Mouse (Mus musculus) hindbrain, embryonic 14.5 days (tissue): ENCODE measurements around the gene Ctnna3. TPM values are rescaled to one million over a fixed set of nuclear protein-coding genes. Genes with fewer than 3 reads are reported as not detected.

Experiments
- ATAC-seq: fragments of 200-750 bp; cut with Nextera tagmentation; 2 replicates; pipeline ENCODE4 v1.8.0; 2017; ENCODE audit warnings: moderate number of reproducible peaks, mild to moderate bottlenecking, moderate TSS enrichment, moderate library complexity; ENCODE audit not compliant: low FRiP score
- DNase-seq: peaks from one replicate; pipeline ENCODE4 v3.0.0-alpha.2; 2015; ENCODE audit warnings: low spot score
- H3K27ac ChIP-seq: fragments of 300-500 bp; sonication (generic); 2 replicates; pipeline ENCODE4 v1.5.1; 2014; ENCODE audit warnings: mild to moderate bottlenecking, moderate library complexity
- H3K27me3 ChIP-seq: fragments of 300-500 bp; sonication (generic); 2 replicates; pipeline ENCODE4 v1.6.1; 2014; ENCODE audit warnings: mild to moderate bottlenecking, low read length, mixed read lengths; ENCODE audit not compliant: control insufficient read depth, insufficient read depth
- H3K36me3 ChIP-seq: fragments of 300-500 bp; sonication (generic); replicated peaks from 2 replicates; pipeline ENCODE4 v1.6.1; 2014; ENCODE audit not compliant: control insufficient read depth, insufficient read depth
- H3K4me1 ChIP-seq: fragments of 300-500 bp; sonication (generic); replicated peaks from 2 replicates; pipeline ENCODE4 v1.6.1; 2014; ENCODE audit warnings: antibody characterized with exemption, low read length, mixed read lengths; ENCODE audit not compliant: control insufficient read depth, insufficient read depth
- H3K4me2 ChIP-seq: fragments of 300-500 bp; sonication (generic); replicated peaks from 2 replicates; pipeline ENCODE4 v1.6.1; 2014; ENCODE audit warnings: mild to moderate bottlenecking, moderate library complexity
- H3K4me3 ChIP-seq: fragments of 300-500 bp; sonication (generic); replicated peaks from 2 replicates; pipeline ENCODE4 v1.5.1; 2014; ENCODE audit warnings: mild to moderate bottlenecking, low read length
- H3K9ac ChIP-seq: fragments of 300-500 bp; sonication (generic); 2 replicates; pipeline ENCODE4 v1.6.1; 2014
- H3K9me3 ChIP-seq: fragments of 300-500 bp; sonication (generic); 2 replicates; pipeline ENCODE4 v1.6.1; 2016; ENCODE audit warnings: low read length; ENCODE audit not compliant: control insufficient read depth
- WGBS: fragments of 180-500 bp; shearing (Covaris S2); extraction: QIAGEN DNeasy Blood & Tissue Kit; methylation state at CpG from one replicate; pipeline ENCODE4 v1.1.7; 2014; 5-methylcytosine and 5-hydroxymethylcytosine counted together
- polyA plus RNA-seq: library from polyadenylated mRNA; unstranded; fragments of >200 nt; fragmentation: Nextera tagmentation; extraction: Ambion mirVana; gene quantifications from 2 replicates; pipeline ENCODE4 v1.2.1, GENCODE M21; 2014

The Ctnna3 gene
- polyA plus RNA-seq, 1 experiment from 2014 or later = 4.1 TPM

GRCm38 (mm10) chr10:63805551-63805950 is 375.7 kb downstream of the Ctnna3 start:
- 90% methylated on average over 6 of the region's 6 CpGs for WGBS
- H3K9ac ChIP-seq = no peak overlapping the region
- H3K9me3 ChIP-seq = no peaks in the 10 kb centered on the region
- H3K27ac ChIP-seq = no peak overlapping the region
- H3K36me3 ChIP-seq = no peaks in the 10 kb centered on the region
- ATAC-seq = no peak
- no peak overlapping the region for H3K4me2 ChIP-seq
- no peak overlapping the region for H3K4me3 ChIP-seq
- H3K27me3 ChIP-seq = no peaks in the 10 kb centered on the region
- no peaks in the 10 kb centered on the region for H3K4me1 ChIP-seq
- DNase-seq = no peak

GRCm38 (mm10) chr10:63806254-63806653 is 376.4 kb downstream of the Ctnna3 start:
- WGBS = 90% methylated on average over 1 of the region's 1 CpGs
- Histone ChIP-seq H3K4me1 (no peaks in the 10 kb centered on the region), H3K9me3 (no peaks in the 10 kb centered on the region), H3K27me3 (no peaks in the 10 kb centered on the region), H3K27ac (no peak overlapping the region), H3K4me2 (no peak overlapping the region), H3K9ac (no peak overlapping the region), H3K36me3 (no peaks in the 10 kb centered on the region), H3K4me3 (no peak overlapping the region)
- DNase-seq (no peak), ATAC-seq (no peak)

GRCm38 (mm10) chr10:63810043-63810617 is 380.2 kb downstream of the Ctnna3 start:
- no peak overlapping the region for H3K4me3 ChIP-seq
- H3K27ac ChIP-seq = no peak overlapping the region
- DNase-seq (no peak), ATAC-seq (no peak)
- no peaks in the 10 kb centered on the region for H3K4me1 ChIP-seq
- no peak overlapping the region for H3K9ac ChIP-seq
- WGBS = 32% methylated on average over 9 of the region's 9 CpGs
- no peaks in the 10 kb centered on the region for H3K27me3 ChIP-seq
- no peaks in the 10 kb centered on the region for H3K36me3 ChIP-seq
- H3K4me2 ChIP-seq = no peak overlapping the region
- no peaks in the 10 kb centered on the region for H3K9me3 ChIP-seq

- no peak for DNase-seq
- no peak overlapping the region for H3K4me3 ChIP-seq
- H3K9ac ChIP-seq = no peak overlapping the region
- no peaks in the 10 kb centered on the region for H3K27me3 ChIP-seq
- no peaks in the 10 kb centered on the region for H3K9me3 ChIP-seq
- no peak overlapping the region for H3K27ac ChIP-seq
- WGBS = 72% methylated on average over 4 of the region's 4 CpGs
- 0 out of 2 replicates have a peak, but pooled peaks have one; percentile 46 for ATAC-seq
- no peak overlapping the region for H3K4me2 ChIP-seq
- no peaks in the 10 kb centered on the region for H3K36me3 ChIP-seq
- H3K4me1 ChIP-seq = no peaks in the 10 kb centered on the region
Observed at GRCm38 (mm10) chr10:63839011-63839410, 409.1 kb downstream of the Ctnna3 start.

GRCm38 (mm10) chr10:63851946-63852345 is 422.0 kb downstream of the Ctnna3 start:
- Histone ChIP-seq H3K27ac (no peak overlapping the region), H3K27me3 (no peaks in the 10 kb centered on the region), H3K4me3 (no peak overlapping the region), H3K4me1 (no peaks in the 10 kb centered on the region), H3K9me3 (no peaks in the 10 kb centered on the region), H3K4me2 (no peak overlapping the region), H3K36me3 (no peaks in the 10 kb centered on the region), H3K9ac (no peak overlapping the region)
- 83% methylated on average over 4 of the region's 4 CpGs for WGBS
- no peak for ATAC-seq
- DNase-seq = no peak

GRCm38 (mm10) chr10:63869123-63869522 is 439.2 kb downstream of the Ctnna3 start:
- DNase-seq = no peak
- no peak overlapping the region for H3K9ac ChIP-seq
- no peak for ATAC-seq
- H3K27ac ChIP-seq = no peak overlapping the region
- no peak overlapping the region for H3K4me2 ChIP-seq
- H3K36me3 ChIP-seq = no peaks in the 10 kb centered on the region
- H3K27me3 ChIP-seq = no peaks in the 10 kb centered on the region
- H3K4me3 ChIP-seq = no peak overlapping the region
- H3K9me3 ChIP-seq = no peaks in the 10 kb centered on the region
- no peaks in the 10 kb centered on the region for H3K4me1 ChIP-seq
- WGBS = 91% methylated on average over 7 of the region's 7 CpGs

- Histone ChIP-seq H3K4me1 (no peaks in the 10 kb centered on the region), H3K27ac (no peak overlapping the region), H3K9ac (no peak overlapping the region), H3K27me3 (no peaks in the 10 kb centered on the region), H3K4me2 (no peak overlapping the region), H3K9me3 (no peaks in the 10 kb centered on the region), H3K4me3 (no peak overlapping the region), H3K36me3 (no peaks in the 10 kb centered on the region)
- no peak for DNase-seq
- ATAC-seq = peak; percentile 69; the same call in 1 of the 2 replicates
- WGBS = 59% methylated on average over 5 of the region's 5 CpGs
Observed at GRCm38 (mm10) chr10:63880462-63880903, 450.6 kb downstream of the Ctnna3 start.

- DNase-seq = no peak
- WGBS = 85% methylated on average over 23 of the region's 23 CpGs
Observed at GRCm38 (mm10) chr10:63886449-63887088, 456.7 kb downstream of the Ctnna3 start.

GRCm38 (mm10) chr10:63894612-63895011 is 464.7 kb downstream of the Ctnna3 start:
- ATAC-seq (no peak), DNase-seq (no peak)
- H3K36me3 ChIP-seq = no peaks in the 10 kb centered on the region
- H3K4me1 ChIP-seq = no peaks in the 10 kb centered on the region
- no peak overlapping the region for H3K4me3 ChIP-seq
- H3K4me2 ChIP-seq = no peak overlapping the region
- H3K27ac ChIP-seq = no peak overlapping the region
- no peak overlapping the region for H3K9ac ChIP-seq
- no peaks in the 10 kb centered on the region for H3K9me3 ChIP-seq
- 90% methylated on average over 5 of the region's 5 CpGs for WGBS
- no peaks in the 10 kb centered on the region for H3K27me3 ChIP-seq

More at GRCm38 (mm10) chr10:63886449-63887088, 456.7 kb downstream of the Ctnna3 start:
- Histone ChIP-seq H3K4me1 (no peaks in the 10 kb centered on the region), H3K4me2 (no peak overlapping the region), H3K9ac (no peak overlapping the region), H3K36me3 (no peaks in the 10 kb centered on the region), H3K27me3 (no peaks in the 10 kb centered on the region), H3K27ac (no peak overlapping the region), H3K9me3 (no peaks in the 10 kb centered on the region), H3K4me3 (no peak overlapping the region)
- no peak for ATAC-seq
